Mouse (Mus musculus): ENCODE measurements around the gene Krt34. TPM values are rescaled to one million over a fixed set of nuclear protein-coding genes. Genes with fewer than 3 reads are reported as not detected.

The Krt34 gene
- not detected in 2 replicates for polyA plus RNA-seq (2014; fragmentation: Nextera tagmentation; extraction: Ambion mirVana)

DNA sequence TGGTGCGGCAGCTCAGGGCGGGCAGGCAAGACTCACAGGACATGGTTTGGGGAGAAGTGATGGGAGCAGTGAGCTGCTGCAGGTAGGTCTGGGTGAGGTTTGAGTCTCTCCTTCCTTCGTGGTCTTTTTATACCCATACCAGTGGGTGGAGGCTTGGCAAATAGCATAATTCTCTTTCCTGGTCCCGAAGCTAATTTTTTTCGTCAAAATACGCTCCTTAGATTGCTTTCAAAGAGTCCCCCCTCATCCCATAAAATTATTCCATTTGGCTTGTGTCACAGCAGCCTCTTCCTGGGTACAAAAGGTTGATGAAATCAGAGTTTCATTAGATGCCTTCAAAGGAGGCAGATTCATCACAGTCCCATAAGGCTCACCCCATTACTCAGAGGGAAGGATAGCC is at the start of gene Krt34:
Gene Krt34 (minus strand): TSS at position 101 of the 400 bp plus-strand sequence.
- WGBS = 79% methylated on average over 6 of the region's 6 CpGs
- ATAC-seq (ENCODE audit: insufficient number of reproducible peaks, low FRiP score, low TSS enrichment, low read depth) = no peak

GRCm38 (mm10) chr11:100088378-100089025 is 47.1 kb upstream of the Krt34 start:
- no peak for ATAC-seq (ENCODE audit: insufficient number of reproducible peaks, low FRiP score, low TSS enrichment, low read depth)
- DNase-seq (ENCODE audit: low spot score) = no peak
- Histone ChIP-seq H3K36me3 (ENCODE audit: control insufficient read depth, insufficient read depth, low read length) (no peaks in the 10 kb centered on the region), H3K9me3 (ENCODE audit: control insufficient read depth, low read length) (no peaks in the 10 kb centered on the region), H3K27me3 (ENCODE audit: control insufficient read depth, insufficient read depth, low read length) (no peaks in the 10 kb centered on the region), H3K4me1 (ENCODE audit: control insufficient read depth, insufficient read depth, low read length) (no peaks in the 10 kb centered on the region), H3K9ac (ENCODE audit: low read length) (no peak overlapping the region), H3K27ac (replicated peaks; ENCODE audit: low read depth, low read length) (no peak overlapping the region), H3K4me2 (ENCODE audit: low read depth, severe bottlenecking) (no peak overlapping the region), H3K4me3 (ENCODE audit: low read depth, low read length) (no peak overlapping the region)
- WGBS = 68% methylated on average over 7 of the region's 7 CpGs

More for the DNA sequence above, at the start of gene Krt34:
- Histone ChIP-seq H3K4me3 (ENCODE audit: low read depth, low read length) (no peak within 1 kb of the TSS), H3K4me1 (ENCODE audit: control insufficient read depth, insufficient read depth, low read length) (no peaks in the 10 kb centered on the region), H3K27ac (replicated peaks; ENCODE audit: low read depth, low read length) (no peak within 1 kb of the TSS), H3K36me3 (ENCODE audit: control insufficient read depth, insufficient read depth, low read length) (no peaks in the 10 kb centered on the region), H3K27me3 (ENCODE audit: control insufficient read depth, insufficient read depth, low read length) (no peaks in the 10 kb centered on the region), H3K4me2 (ENCODE audit: low read depth, severe bottlenecking) (no peak within 1 kb of the TSS), H3K9ac (ENCODE audit: low read length) (no peak within 1 kb of the TSS), H3K9me3 (ENCODE audit: control insufficient read depth, low read length) (no peaks in the 10 kb centered on the region)
- no peak for DNase-seq (ENCODE audit: low spot score)

- no peak for DNase-seq (ENCODE audit: low spot score)
- no peaks in the 10 kb centered on the region for H3K9me3 ChIP-seq (ENCODE audit: control insufficient read depth, low read length)
- no peak within 1 kb of the TSS for H3K9ac ChIP-seq (ENCODE audit: low read length)
- H3K27me3 ChIP-seq (ENCODE audit: control insufficient read depth, insufficient read depth, low read length) = no peaks in the 10 kb centered on the region
- ATAC-seq (ENCODE audit: insufficient number of reproducible peaks, low FRiP score, low TSS enrichment, low read depth) = no peak
- no peaks in the 10 kb centered on the region for H3K4me1 ChIP-seq (ENCODE audit: control insufficient read depth, insufficient read depth, low read length)
- no peak within 1 kb of the TSS for H3K4me2 ChIP-seq (ENCODE audit: low read depth, severe bottlenecking)
- no peak within 1 kb of the TSS for H3K4me3 ChIP-seq (ENCODE audit: low read depth, low read length)
- H3K27ac ChIP-seq (replicated peaks; ENCODE audit: low read depth, low read length) = no peak within 1 kb of the TSS
- 88% methylated on average over 10 of the region's 10 CpGs for WGBS
- no peaks in the 10 kb centered on the region for H3K36me3 ChIP-seq (ENCODE audit: control insufficient read depth, insufficient read depth, low read length)
These were observed 46.5 kb upstream of the Krt34 start, which contains the start of gene Krt32 for GRCm38 (mm10) chr11:100087861-100088260. Gene Krt32, minus strand, starts transcription at chr11:100088226.

- H3K27ac ChIP-seq (replicated peaks; ENCODE audit: low read depth, low read length) = no peak overlapping the region
- ATAC-seq (ENCODE audit: insufficient number of reproducible peaks, low FRiP score, low TSS enrichment, low read depth) = no peak
- H3K4me3 ChIP-seq (ENCODE audit: low read depth, low read length) = no peak overlapping the region
- no peaks in the 10 kb centered on the region for H3K36me3 ChIP-seq (ENCODE audit: control insufficient read depth, insufficient read depth, low read length)
- no peak overlapping the region for H3K4me2 ChIP-seq (ENCODE audit: low read depth, severe bottlenecking)
- no peaks in the 10 kb centered on the region for H3K4me1 ChIP-seq (ENCODE audit: control insufficient read depth, insufficient read depth, low read length)
- H3K9me3 ChIP-seq (ENCODE audit: control insufficient read depth, low read length) = no peaks in the 10 kb centered on the region
- H3K9ac ChIP-seq (ENCODE audit: low read length) = no peak overlapping the region
- H3K27me3 ChIP-seq (ENCODE audit: control insufficient read depth, insufficient read depth, low read length) = no peaks in the 10 kb centered on the region
- WGBS = 65% methylated on average over 1 of the region's 1 CpGs
- no peak for DNase-seq (ENCODE audit: low spot score)
These were observed 32.5 kb upstream of the Krt34 start for GRCm38 (mm10) chr11:100073873-100074272.

DNA sequence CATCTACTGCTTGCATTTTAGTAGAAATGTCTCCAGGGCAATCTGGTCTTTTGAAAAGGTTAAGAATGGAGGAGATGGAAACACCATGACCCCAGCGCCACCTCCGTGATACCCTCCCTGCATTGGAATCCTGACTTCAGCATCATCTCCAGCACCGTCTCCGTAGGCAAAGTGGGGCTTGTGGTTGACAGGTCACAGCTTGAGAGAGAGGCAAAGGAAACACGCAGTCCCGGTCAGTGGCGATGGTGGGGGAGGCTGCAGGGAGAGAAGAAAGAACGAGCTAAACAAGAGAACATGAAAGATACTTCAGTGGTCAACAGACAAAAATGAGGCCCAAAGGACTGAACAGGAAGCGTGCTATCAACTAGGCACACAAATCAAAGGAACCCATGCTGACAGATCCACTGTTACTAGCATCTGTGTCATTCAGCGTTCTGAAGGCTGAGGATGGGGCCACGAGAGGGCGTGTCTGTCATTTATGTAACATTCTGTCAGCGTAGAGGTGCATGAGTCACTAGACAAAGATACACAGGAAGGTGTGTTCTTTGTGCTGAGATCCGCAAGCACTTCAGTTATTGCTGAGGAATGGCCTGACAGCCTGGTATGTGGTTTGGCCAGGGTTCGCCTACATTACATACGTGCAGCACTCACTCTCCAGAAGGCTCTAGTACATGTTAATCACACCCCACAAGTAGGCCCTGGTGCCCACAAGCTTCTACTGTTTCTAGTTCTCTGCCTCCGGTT is 26.1 kb upstream of the Krt34 start:
- ATAC-seq (ENCODE audit: insufficient number of reproducible peaks, low FRiP score, low TSS enrichment, low read depth) (no peak), DNase-seq (ENCODE audit: low spot score) (no peak)
- H3K27ac ChIP-seq (replicated peaks; ENCODE audit: low read depth, low read length) = no peak overlapping the region
- WGBS = 87% methylated on average over 17 of the region's 17 CpGs
- H3K9me3 ChIP-seq (ENCODE audit: control insufficient read depth, low read length) = no peaks in the 10 kb centered on the region
- no peak overlapping the region for H3K4me2 ChIP-seq (ENCODE audit: low read depth, severe bottlenecking)
- H3K4me3 ChIP-seq (ENCODE audit: low read depth, low read length) = no peak overlapping the region
- H3K4me1 ChIP-seq (ENCODE audit: control insufficient read depth, insufficient read depth, low read length) = no peaks in the 10 kb centered on the region
- H3K36me3 ChIP-seq (ENCODE audit: control insufficient read depth, insufficient read depth, low read length) = no peaks in the 10 kb centered on the region
- no peak overlapping the region for H3K9ac ChIP-seq (ENCODE audit: low read length)
- H3K27me3 ChIP-seq (ENCODE audit: control insufficient read depth, insufficient read depth, low read length) = no peaks in the 10 kb centered on the region

DNA sequence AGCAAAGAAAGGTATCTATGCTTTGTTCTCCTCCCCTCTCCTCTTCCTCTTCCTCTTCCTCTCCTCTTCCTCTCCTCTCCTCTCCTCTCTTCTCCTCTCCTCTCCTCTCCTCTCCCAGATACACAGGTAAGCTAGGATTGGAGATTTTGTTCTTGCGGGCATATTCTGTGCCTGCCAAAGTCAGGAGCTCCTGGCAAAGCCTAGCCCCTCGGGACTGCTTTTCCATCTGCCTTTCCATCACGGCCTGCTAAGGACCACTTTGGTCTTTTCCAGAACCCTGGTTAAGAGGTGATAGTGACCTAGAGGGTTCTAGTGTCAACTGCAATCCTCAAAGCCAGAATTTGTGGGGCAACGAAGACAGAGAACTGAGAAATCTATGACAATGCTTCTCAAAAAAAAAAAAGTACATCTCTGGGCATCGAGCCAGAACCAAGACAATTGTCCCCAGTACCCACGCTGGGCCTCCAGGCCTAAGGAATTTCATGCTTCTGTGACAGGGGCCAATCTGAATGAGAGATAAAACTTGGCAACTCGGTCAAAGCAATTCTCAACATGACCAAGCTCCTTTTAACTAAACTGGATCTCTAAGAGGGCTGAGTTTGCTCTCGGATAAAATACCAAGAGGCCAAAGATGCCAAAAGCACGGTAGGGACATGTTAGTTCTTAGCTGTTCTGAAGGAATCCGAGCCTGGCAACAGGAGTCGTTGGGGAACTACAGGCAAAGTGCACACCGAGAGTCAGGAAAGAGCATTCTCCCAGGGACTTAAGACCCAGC is 25.1 kb upstream of the Krt34 start:
- WGBS = 90% methylated on average over 12 of the region's 12 CpGs
- no peak for DNase-seq (ENCODE audit: low spot score)

GRCm38 (mm10) chr11:100058875-100059274 is 17.5 kb upstream of the Krt34 start:
- ATAC-seq (ENCODE audit: insufficient number of reproducible peaks, low FRiP score, low TSS enrichment, low read depth) (no peak), DNase-seq (ENCODE audit: low spot score) (no peak)
- Histone ChIP-seq H3K9ac (ENCODE audit: low read length) (no peak overlapping the region), H3K4me1 (ENCODE audit: control insufficient read depth, insufficient read depth, low read length) (no peaks in the 10 kb centered on the region), H3K27me3 (ENCODE audit: control insufficient read depth, insufficient read depth, low read length) (no peaks in the 10 kb centered on the region), H3K4me2 (ENCODE audit: low read depth, severe bottlenecking) (no peak overlapping the region), H3K9me3 (ENCODE audit: control insufficient read depth, low read length) (no peaks in the 10 kb centered on the region), H3K36me3 (ENCODE audit: control insufficient read depth, insufficient read depth, low read length) (no peaks in the 10 kb centered on the region), H3K27ac (replicated peaks; ENCODE audit: low read depth, low read length) (no peak overlapping the region), H3K4me3 (ENCODE audit: low read depth, low read length) (no peak overlapping the region)
- WGBS = 75% methylated on average over 8 of the region's 8 CpGs

More for the DNA sequence above, 25.1 kb upstream of the Krt34 start:
- Histone ChIP-seq H3K27me3 (ENCODE audit: control insufficient read depth, insufficient read depth, low read length) (no peaks in the 10 kb centered on the region), H3K36me3 (ENCODE audit: control insufficient read depth, insufficient read depth, low read length) (no peaks in the 10 kb centered on the region), H3K4me2 (ENCODE audit: low read depth, severe bottlenecking) (no peak overlapping the region), H3K9me3 (ENCODE audit: control insufficient read depth, low read length) (no peaks in the 10 kb centered on the region), H3K27ac (replicated peaks; ENCODE audit: low read depth, low read length) (no peak overlapping the region), H3K9ac (ENCODE audit: low read length) (no peak overlapping the region), H3K4me3 (ENCODE audit: low read depth, low read length) (no peak overlapping the region), H3K4me1 (ENCODE audit: control insufficient read depth, insufficient read depth, low read length) (no peaks in the 10 kb centered on the region)
- ATAC-seq (ENCODE audit: insufficient number of reproducible peaks, low FRiP score, low TSS enrichment, low read depth) = no peak
